Mouse (Mus musculus) T-cell, adult 2 months (primary cell): ENCODE measurements around the gene Spindoc.
"Not testable (repeated sequence)": the region's sequence is repeated elsewhere in the genome, so short reads cannot be mapped to it uniquely, and the experiment has no call there.

Experiments used
- DNase-seq: peaks from one replicate; pipeline ENCODE4 v3.0.0; 2022; ENCODE audit warnings: low spot score

Gene Spindoc

DNA sequence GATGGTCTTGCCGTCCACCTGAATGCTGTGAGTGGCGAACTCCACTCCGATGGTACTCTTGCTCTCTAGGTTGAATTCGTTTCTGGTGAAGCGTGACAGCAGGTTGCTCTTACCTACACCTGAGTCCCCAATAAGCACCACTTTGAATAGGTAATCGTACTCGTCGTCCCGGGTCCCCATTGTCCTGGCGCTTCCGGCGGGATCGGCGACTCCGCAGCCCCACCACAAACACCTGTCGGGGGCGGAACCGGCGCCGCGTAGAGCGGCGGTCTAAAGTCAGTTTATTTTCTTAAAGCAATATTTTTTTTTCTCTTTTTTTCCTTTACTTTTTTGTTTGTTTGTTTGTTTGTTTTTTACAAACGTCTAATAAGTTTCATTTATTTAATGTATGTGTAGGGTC lies 16.1 kb upstream of the Spindoc start:
- DNase-seq: not testable (repeated sequence)

GRCm38 (mm10) chr19:7396867-7397826 lies 14.4 kb upstream of the Spindoc start:
- DNase-seq: not testable (repeated sequence)

DNA sequence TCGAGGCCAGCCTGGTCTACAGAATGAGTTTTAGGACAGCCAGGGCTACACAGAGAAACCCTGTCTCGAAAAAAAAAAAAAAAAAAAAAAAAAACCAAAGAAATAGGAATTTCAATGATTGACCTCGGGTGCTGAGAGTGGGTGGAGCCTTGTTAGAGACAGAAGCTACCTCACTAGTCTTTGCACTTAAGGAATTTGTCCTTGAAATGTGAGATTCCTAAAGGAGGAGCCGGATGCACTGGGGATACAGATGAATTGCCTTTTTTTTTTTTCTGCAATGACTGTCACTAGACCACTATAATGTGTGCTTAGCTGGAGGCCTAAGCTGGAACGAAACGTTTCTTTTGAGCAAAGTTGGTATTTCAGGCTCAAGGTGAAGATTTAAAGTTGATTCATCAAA lies 5.7 kb upstream of the Spindoc start:
- DNase-seq: no peak

- no peak for DNase-seq
Measured at GRCm38 (mm10) chr19:7386042-7386441, 3.2 kb upstream of the Spindoc start.

DNA sequence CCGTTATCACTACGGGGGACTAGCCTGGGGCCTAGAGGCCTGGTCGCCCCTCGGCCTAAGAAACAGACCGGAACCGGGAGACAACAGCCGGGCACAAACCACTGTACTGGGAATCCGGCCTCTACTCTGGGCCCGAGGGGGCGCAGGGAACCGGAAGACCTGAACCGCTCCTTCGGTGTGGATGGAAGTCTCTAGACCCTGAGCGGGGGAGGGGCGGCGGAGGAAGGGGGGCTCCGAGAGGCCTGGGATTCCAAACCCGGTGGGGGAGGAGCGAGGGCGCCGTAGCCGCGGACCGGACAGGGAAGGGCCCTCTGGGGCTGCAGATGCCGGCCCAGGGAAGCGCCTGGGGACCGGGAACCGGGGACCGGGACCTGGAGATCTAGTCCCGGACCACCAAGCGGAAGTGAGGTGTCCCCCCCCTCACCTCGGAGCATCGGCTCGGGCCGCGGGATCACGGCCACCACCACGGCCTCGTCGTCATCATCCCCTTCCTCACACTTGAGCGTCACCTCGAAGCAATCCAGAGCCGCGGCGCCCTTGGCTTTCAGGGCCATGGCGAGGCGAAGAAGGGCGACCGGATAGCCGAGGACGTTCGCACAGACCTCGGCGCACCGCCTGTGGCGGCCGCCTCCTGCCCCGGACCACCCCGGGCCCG lies 419 bp downstream of the Spindoc start:
- DNase-seq: peak; percentile 36

- DNase-seq: peak; percentile 3
Measured at GRCm38 (mm10) chr19:7381906-7382247, 917 bp downstream of the Spindoc start.

GRCm38 (mm10) chr19:7377639-7378038 lies 5.2 kb downstream of the Spindoc start:
- no peak for DNase-seq

- no peak for DNase-seq
Measured at GRCm38 (mm10) chr19:7374491-7374890, 8.3 kb downstream of the Spindoc start.

GRCm38 (mm10) chr19:7369469-7369868 lies 13.3 kb downstream of the Spindoc start:
- not testable (repeated sequence) for DNase-seq

DNA sequence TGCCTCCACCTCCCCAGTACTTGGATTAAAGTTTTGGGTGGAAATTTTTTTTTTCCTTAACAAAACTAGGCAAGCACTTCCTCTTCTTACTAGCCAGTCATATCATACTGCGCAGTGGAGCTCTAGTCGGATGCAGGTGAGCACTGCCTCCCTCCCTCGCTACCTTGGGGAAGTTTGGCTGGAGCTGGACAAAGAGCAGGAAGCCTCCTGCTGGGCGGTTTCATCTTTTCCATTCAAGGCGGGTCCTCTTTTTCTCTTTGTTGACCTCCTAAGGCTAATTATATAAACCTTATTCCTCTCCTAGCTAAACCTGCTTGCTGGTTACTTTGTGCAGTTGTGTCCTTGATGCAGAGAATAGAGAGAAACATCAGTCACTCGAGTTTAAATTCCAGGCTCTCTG lies 29.2 kb downstream of the Spindoc start:
- no peak for DNase-seq

DNA sequence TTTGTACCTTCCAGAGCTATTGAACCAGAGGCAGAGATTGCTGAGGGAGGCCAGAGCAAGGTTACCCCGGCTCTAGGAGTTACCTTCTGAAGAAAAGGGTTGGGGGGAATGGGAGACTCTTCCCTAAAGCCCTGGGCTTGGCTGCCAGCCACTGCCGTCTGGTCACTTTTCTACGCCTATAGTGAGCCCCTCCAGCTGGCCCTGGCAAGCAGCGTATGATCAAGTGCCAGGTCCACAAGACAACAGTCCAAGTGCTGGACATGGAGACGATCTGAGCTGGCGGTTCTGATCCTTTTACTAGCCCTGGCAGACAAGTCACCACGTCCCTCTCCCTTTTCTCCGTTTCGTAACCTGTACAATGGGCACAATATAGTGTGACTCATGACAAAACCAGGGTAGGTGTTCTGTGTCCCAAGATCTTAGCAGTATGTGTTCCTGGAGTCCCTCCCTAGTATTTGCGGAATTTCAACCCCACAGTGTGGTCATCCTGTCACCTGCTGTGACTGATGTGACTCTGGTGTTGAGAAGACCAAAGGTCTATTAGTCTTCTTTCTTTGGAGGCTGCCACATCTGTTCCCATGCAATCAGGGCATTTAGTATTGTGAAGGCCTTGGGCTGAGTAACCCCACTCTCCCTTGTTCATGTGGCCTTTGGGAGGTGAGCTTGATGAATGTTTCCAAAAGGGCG lies 29.8 kb downstream of the Spindoc start:
- DNase-seq: no peak

GRCm38 (mm10) chr19:7349993-7350392 lies 32.8 kb downstream of the Spindoc start:
- DNase-seq: no peak

DNA sequence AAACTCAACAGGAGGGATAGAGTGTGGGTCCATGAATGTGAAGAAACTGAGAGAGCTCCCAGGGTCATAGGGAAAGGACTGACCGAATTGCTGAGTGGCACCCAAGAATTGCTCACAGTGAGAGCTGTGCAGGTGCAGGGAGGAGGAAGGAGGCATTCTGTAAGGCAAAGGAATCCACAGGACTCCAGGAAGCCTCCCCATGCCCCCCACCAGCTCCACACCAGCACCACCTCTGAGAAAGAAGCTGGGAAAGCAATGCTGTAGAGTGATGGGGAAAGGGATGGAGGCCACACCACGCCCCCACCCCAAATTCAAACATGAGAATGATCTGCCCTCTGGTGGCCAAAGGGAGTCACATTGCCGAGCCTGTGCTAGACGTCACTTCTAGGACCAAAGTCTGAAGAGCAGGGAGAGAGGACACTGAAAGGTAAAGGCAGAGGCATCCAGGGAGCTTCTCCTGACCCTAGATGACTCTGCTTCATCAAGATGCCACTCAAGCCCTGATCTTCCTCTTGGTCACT lies 37.5 kb downstream of the Spindoc start:
- DNase-seq: peak; percentile 38

GRCm38 (mm10) chr19:7342646-7343045 lies 40.1 kb downstream of the Spindoc start:
- DNase-seq: no peak

- peak; percentile 100 for DNase-seq
Measured at GRCm38 (mm10) chr19:7341512-7342397, 41.0 kb downstream of the Spindoc start, which contains the start of gene Mark2. Gene Mark2, minus strand, starts transcription at chr19:7341860.

GRCm38 (mm10) chr19:7340780-7341475 lies 41.9 kb downstream of the Spindoc start:
- DNase-seq: no peak

GRCm38 (mm10) chr19:7340371-7340779 lies 42.4 kb downstream of the Spindoc start:
- DNase-seq: no peak

GRCm38 (mm10) chr19:7339867-7340266 lies 42.9 kb downstream of the Spindoc start:
- no peak for DNase-seq

GRCm38 (mm10) chr19:7339026-7339425 lies 43.8 kb downstream of the Spindoc start:
- DNase-seq: no peak

DNA sequence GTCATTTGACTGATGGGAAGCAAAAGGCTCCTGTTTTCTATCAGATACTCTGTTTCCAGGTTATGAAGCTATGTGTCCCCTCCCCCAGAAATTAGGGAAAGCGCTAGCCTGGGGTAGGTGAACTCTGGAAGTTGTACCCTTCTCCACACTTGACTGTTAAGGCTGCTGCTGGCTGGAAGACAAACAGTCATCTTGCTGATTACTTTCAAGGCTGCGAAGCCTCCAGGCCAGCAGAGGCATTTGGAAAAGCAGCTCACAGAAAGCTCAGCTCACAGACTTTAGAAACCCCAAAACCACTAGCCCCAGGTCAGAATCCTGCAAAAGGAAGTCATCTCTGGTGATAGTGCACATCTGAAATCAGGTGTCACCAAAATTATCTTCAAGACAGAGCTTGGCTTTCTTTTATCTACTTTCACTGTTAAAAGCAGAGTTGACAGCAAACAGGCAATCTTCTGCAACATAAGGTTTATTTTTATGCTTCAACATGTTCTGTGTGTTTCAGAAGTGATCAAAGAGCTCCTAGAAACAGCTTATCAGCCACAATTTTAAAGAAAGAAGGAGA lies 44.9 kb downstream of the Spindoc start:
- DNase-seq: peak; percentile 12
